Mouse (Mus musculus) spleen, postnatal 10 days (tissue): ENCODE measurements around the gene Adat3.
"Not testable (repeated sequence)": the region's sequence is repeated elsewhere in the genome, so short reads cannot be mapped to it uniquely, and the experiment has no call there.

Experiments used
- DNase-seq, 2 experiments: peaks; one replicate each; pipeline ENCODE4 v3.0.0; 2021 to 2022; ENCODE audit warnings: low spot score in 2 of 2

Gene Adat3

GRCm38 (mm10) chr10:80578131-80578750, 24.4 kb upstream of the Adat3 start:
- peak; percentile 89 to 92 for DNase-seq

DNA sequence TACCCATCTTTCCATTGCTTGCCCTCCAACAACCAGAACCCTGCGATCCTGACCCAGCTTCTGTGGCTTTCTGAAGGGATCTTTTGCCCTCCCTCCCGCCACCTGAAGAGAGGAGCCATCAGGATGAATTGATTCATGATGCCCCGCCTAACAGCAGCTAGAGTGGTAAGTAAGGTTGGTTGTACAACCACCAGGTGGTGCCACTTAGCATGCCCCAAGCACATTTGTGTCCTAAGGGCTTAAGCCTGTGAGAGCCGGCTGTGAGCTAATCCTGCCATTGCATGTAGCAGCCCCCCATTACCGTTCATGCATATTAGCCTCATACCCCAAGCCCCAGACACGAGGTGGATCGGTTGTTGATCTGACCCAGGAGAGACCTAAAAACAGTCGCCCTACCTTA, 23.8 kb upstream of the Adat3 start:
- peak; percentile 74 to 88 for DNase-seq

GRCm38 (mm10) chr10:80583047-80583446, 19.6 kb upstream of the Adat3 start:
- no peak for DNase-seq

DNA sequence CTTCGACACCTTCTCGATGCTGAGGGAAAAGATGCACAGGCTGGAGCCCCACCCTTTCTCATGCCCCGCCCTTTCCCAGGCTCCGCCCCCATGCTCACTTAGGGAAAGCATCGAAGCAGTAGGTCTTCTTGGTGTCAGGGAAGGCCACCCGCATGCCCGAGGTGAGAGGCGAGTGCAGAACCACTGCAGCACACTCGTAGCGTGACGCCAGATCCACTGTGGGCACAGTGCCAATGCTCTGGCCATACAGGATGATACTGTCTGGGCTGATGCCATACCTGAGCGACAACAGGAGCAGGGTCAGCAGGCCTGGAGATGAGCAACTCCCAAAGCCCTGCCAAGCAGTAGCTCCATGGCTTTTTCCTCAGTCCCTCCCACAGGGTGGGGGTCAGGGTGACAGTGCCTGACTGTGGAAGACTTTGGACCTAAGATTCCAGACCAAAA, 18.6 kb upstream of the Adat3 start:
- DNase-seq = peak in 1 of 2 experiments; percentile 64

DNA sequence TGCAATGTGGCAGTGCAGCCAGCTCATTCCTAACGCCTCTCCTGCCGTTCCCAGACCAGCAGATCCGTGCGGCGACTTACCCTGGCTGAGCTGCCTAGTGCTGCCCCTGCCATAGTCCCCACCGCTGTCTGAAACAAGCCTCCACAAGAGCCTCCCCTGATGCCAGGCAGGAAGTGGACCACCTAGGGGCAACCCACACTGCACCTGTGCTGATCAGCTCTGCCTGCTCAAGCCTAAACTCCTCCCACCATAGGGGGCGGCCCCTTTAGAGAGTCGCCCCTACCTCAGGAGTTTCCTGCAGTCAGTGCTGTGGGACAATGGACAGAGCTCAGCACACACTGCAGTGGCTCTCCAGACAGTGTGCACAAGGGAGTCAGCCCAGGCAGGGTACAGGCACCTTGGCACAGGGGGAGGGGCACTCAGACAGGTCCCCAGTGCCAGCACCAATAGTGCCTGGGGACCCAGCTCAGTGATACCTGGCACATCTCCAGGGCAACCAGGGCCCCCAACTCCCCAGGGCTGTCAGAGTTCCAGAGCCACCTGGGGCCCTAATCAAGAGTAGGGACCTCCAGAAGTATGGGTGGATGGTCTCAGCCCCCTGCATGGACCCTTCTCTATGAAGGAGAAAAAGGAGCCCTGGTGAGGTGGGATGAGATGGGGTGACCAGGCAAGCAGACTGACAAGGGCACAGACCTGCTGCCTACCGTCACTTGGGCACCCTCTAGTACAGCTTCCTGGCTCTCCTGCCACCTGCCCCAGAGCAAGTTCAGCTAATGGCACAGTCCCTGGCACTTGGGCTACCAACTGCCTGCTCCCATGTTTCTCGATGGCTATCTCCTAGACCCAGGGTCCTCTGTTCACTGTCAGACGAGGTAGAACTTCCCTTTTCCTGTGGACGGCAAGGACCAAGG, 17.8 kb upstream of the Adat3 start:
- DNase-seq = no peak

GRCm38 (mm10) chr10:80585581-80585980, 17.1 kb upstream of the Adat3 start:
- DNase-seq = no peak

- DNase-seq = no peak
These were observed 16.0 kb upstream of the Adat3 start for GRCm38 (mm10) chr10:80586407-80587304.

DNA sequence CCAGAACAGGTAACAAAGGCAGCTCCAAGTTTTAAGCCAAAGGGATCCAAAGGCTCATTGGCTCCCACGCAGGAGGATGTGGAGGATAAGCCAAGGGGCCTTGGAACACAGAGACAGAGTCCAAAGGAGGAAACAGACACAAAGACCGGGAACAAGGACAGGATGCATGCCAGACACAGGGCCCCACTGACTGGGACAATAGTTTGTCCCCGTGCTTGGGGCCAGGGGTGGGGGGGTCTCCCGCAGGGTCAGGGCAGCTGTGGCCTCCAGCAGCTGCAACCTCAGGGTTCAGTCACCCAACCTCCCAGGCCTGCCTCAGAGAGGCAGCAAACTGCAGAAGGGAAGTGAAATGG, 15.4 kb upstream of the Adat3 start:
- no peak for DNase-seq

DNA sequence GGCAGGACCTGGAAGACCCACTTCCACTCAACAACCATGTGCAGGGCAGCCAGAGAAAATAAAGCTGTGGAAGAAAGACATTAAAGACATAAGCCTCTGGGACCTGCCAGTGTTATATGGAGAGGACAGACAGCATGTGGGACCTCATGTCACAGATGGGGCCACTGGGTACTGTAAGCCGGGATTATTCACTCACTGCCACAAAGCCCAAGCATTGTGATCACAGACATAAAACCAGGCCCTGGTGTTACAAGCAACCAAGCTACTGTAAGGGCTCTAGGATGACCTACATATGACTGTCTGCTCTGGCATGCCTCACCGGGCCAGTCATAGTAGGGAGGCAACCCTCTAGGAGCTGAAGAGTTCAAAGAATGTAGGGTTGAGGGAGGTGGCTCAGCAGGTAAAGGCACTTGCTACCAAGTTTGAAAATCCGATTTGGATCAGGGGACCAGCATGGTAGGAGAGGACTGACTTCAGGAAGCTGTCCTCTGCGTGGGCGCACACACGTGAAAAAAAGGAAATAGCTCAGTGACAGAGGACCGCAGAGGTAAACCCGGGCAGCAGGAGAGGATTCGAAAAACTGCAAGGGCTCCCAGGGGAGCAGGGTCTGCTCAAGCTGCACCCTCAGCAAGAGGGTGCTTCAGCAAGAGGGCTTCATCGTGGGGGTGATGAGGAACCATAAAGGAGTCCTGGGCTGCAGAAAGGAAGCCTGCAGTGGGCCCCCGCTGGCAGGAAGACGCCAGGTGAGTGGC, 13.4 kb upstream of the Adat3 start:
- DNase-seq = peak; percentile 49 to 76

DNA sequence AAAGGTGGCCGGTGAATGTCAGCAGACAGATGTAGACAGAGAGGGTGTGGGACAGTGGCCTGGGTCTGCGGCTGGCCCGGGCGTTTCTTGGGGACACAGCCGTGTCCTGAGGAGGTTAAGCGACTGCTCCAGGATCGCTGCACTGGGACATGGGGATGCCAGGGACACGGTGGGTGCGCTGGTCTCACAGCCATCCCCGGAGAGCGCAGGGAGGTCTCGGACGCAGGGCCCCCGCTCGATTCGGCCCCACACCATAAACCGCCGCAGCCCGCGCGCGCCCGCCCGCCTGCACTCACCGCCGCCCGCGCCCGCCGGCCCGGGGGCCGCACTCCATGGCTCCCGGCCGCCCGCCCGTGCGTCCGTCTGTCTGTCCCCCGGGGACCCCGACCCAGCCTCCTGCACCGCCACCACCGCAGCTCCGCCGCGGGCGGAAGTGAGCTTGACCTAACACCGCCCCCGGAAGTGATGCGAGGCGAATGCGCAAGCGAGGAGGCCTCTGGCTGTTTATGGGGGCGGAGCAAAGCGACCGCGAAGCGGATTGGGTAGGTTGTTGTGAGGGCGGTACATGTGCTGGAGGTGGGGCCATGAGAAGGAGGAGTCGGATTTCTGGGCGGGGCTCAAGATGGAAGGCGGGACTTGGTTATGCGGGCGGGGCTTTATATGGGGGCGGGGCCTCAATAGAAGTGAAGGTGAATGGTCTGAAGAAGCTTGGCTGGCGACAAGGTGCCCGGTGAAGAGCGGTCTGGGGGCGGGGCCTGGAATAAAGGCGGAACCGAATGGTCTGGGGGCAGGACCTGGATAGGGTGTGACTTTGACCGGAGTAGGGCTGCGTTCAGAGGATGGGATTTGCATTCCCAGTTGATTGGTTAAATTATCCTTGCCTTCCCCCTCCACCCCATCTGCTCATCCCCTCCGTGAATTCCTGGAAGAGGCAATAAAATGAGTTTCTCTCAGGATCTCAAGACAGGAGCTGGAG, 12.5 kb upstream of the Adat3 start, which contains the start of gene Abhd17a:
Abhd17a (minus strand) TSS at position 463 of the 976 bp plus-strand sequence.
- DNase-seq = peak; percentile 91 to 98

DNA sequence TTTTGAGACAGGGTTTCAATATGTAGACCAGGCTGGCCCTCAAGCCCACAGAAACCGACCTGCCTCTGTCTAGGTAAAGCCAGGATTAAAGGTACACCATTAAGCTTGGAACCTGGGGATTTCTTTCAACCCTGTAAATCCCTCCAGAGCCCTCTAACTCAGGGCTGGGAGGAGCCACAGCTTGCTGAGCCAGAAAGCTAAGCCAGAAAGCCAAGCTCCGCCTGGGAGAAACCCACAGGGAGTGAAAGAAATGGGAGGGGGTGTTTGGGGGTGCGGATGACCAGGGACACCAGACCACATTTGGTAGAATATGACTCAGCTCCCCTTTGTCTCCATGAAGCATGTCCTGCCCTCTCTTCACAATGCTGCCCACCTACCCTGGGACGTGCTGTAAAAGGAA, 6.4 kb upstream of the Adat3 start:
- DNase-seq = no peak

GRCm38 (mm10) chr10:80603364-80603763, 684 bp downstream of the Adat3 start:
- peak in 1 of 2 experiments; percentile 29 for DNase-seq

DNA sequence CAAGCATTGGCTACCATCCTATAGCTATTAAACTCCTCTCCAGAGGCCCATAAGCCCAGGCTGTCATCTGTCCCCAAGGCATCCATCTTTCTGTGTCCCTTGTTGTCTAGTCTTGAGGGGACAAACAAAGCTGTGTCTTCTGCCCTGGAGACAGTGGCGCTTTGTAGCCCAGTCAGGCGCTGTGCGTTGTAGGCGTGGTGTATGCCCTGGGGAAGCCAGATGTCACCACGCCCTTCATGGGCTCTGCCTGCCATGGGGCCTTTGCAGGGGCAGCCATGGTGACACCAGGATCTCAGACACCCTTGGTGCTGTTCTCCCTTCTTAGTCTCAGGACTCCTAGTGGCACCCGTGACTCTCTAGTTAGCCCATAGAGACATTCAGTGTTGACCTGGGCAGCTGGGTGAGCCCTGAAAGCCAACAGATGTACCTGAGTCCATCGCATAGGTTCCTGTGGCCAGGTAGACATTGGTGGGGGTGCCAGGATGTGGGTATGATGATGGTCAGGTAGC, 1.4 kb downstream of the Adat3 start:
- DNase-seq = peak; percentile 55 to 84

DNA sequence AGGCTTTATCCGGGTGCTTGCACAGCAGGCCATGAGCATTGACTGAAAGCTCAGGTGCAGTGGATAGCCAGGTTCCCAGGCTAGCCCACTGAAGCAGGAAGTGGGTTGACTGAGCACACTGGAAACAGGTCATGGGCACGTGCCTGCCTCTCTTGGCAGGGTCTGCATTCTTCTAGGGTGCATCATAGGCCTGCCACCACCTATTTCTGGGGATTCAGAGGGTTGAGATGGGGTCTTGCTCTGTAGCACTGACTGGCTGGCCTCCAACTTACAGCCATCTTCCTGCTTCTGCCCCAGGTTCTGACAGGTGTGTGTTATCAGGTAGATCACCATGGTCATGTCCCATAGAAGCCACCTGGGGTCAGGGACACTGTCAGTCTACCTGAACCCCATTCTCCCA, 2.3 kb downstream of the Adat3 start:
- DNase-seq = no peak

DNA sequence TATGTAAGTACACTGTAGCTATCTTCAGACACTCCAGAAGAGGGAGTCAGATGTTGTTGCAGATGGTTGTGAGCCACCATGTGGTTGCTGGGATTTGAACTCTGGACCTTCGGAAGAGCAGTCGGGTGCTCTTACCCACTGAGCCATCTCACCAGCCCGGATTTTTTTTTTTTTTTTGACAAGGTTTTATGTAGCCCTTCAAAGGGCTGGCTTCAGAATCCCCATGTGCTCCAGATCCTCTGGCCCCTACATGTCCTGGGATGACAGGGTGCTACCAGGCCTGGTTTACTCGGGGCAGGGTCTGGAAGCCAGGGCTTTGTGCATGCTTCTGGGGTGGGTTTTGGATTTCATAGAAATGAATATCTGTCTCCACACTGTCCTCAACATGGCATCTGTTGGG, 3.0 kb downstream of the Adat3 start, which contains the start of gene Gm49322:
Gm49322 (plus strand) TSS at position 301 of the 400 bp plus-strand sequence.
- not testable (repeated sequence) for DNase-seq

GRCm38 (mm10) chr10:80606306-80606705, 3.6 kb downstream of the Adat3 start:
- peak in 1 of 2 experiments; percentile 30 for DNase-seq

GRCm38 (mm10) chr10:80606737-80607350, 4.2 kb downstream of the Adat3 start:
- DNase-seq = no peak

GRCm38 (mm10) chr10:80608435-80608834, 5.8 kb downstream of the Adat3 start:
- DNase-seq = no peak

- DNase-seq = no peak
These were observed 6.7 kb downstream of the Adat3 start for GRCm38 (mm10) chr10:80609269-80609924.
